Mouse (Mus musculus): ENCODE results near the gene Tff3. TPM values are rescaled to one million over a fixed set of nuclear protein-coding genes. Genes with fewer than 3 reads are reported as not detected.

The Tff3 gene
- total RNA-seq, 2 experiments from 2014 or later = not detected

DNA sequence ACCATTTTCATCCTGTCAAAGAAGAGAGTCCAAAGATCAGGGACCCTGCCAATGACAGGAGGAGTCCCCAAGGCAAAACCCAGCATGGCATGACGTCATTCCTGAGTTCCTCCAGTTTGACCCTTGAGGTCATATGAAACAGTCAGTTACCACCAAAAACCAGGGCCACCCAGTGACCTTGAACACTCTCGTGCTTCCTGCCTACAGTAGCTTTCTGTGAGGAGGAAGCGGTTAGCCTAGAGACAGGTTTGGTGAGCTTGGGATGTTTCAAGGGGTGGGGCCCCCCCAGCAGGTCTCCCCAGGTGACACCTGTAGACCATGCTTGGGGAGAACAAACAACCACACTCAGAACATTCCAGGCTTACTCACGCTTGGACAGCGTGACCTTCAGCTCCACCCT lies 51.9 kb downstream of the Tff3 start:
- no peak for DNase-seq (ENCODE audit: low spot score)

DNA sequence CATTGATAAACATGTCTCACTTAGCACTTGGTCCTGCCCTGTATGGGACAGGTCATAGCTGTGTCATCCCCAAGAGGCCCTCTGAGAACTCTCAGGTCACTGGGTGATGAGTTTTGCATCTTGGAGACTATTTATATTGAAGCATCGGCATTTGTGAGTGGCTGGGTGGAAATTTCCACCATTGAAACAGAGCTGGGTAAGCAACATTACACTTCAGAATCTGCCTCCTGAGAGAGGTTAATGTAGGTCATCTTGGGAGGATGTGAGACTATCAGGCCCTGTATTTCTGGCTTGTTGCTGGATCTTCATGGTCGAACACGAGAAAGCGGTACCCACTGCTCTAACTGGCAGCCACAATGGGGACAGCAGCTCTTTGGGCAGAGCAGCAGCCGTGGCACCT lies 54.0 kb downstream of the Tff3 start:
- no peak for DNase-seq (ENCODE audit: low spot score)

Other genes starting within 250 kb of the Tff3 start
- gene Glp1r, start 227.8 kb downstream of the Tff3 start, total RNA-seq (2021) = not detected
- gene Umodl1, start 175.0 kb downstream of the Tff3 start, total RNA-seq (2021) = not detected
- gene Abcg1, start 72.0 kb downstream of the Tff3 start, total RNA-seq (2021) = 1 to 10 TPM; 1.6 to 1.7 TPM
- gene Tff2, start 14.6 kb upstream of the Tff3 start, total RNA-seq (2021) = not detected
- gene Tff1, start 35.6 kb upstream of the Tff3 start, total RNA-seq (2021) = not detected
- not detected for gene Tmprss3, start 69.3 kb upstream of the Tff3 start, total RNA-seq (2021)
- gene Ubash3a, start 78.2 kb upstream of the Tff3 start, total RNA-seq (2021) = not detected
- 10 to 100 TPM in 1 of 2 experiments, 1 to 10 TPM in 1; 2.4 to 11.6 TPM for gene Rsph1, start 147.7 kb upstream of the Tff3 start, total RNA-seq (2021)
- 1 to 10 TPM; 3.7 to 5.9 TPM for gene Slc37a1, start 157.1 kb upstream of the Tff3 start, total RNA-seq (2021)

All from gastrocnemius, adult 18-20 months (tissue).